Mouse (Mus musculus) mouse trophoblast stem cell (cell line): ENCODE data around the gene Gm11639.

Experiments used
- in situ Hi-C, 2 experiments: fragments of 300-500 bp; cut with MseI, MboI; formaldehyde crosslinking; loops; 2 replicates in 1 of 2; 3 replicates in 1 of 2; pipeline ENCODE4 v1.15.1; 2025

Gm11639 gene

GRCm38 (mm10) chr11:105152357-105152899 is 466.9 kb downstream of the Gm11639 start:
- in situ Hi-C loops: no loop called here

GRCm38 (mm10) chr11:105153068-105153833 is 467.7 kb downstream of the Gm11639 start:
- in situ Hi-C loops: no loop called here

- in situ Hi-C loops: no loop called here
Observed at GRCm38 (mm10) chr11:105155915-105156314, 470.4 kb downstream of the Gm11639 start.

GRCm38 (mm10) chr11:105156748-105157267 is 471.3 kb downstream of the Gm11639 start:
- in situ Hi-C loops: no loop called here

- in situ Hi-C loops: no loop called here
Observed at GRCm38 (mm10) chr11:105158047-105158446, 472.5 kb downstream of the Gm11639 start.

- in situ Hi-C loops: no loop called here
Observed at GRCm38 (mm10) chr11:105159673-105160360, 474.3 kb downstream of the Gm11639 start.

GRCm38 (mm10) chr11:105161411-105161810 is 475.9 kb downstream of the Gm11639 start:
- in situ Hi-C loops: no loop called here

GRCm38 (mm10) chr11:105164516-105165510 is 479.3 kb downstream of the Gm11639 start:
- in situ Hi-C loops: no loop called here

- in situ Hi-C loops: no loop called here
Observed at GRCm38 (mm10) chr11:105166780-105167179, 481.3 kb downstream of the Gm11639 start.
